Mouse (Mus musculus): ENCODE data around the gene Ldhc.
A peak's percentile ranks its signal among the peaks of the same experiment; 100 is the strongest.

Ldhc gene

DNA sequence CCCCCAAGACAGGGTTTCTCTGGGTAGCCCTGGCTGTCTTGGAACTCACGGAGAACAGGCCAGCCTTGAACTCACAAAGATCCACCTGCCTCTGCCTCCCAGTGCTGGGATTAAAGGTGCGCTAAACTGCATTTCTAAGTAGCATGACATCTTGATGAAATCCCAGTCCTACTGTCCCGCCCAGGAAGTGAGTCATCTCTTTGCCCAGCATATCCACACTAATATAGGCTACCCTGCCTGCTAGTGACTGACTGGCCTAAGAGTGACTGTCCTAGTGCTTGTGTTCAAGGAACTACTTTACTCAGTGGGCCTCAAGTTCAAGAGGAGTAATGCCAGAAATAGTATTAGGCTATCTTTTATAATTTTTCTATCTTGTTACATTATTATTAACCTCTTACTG is 55.4 kb downstream of the Ldhc start:
- no peak for DNase-seq (ENCODE audit: low spot score in 2 of 2)

GRCm38 (mm10) chr7:46918678-46919371 is 57.8 kb downstream of the Ldhc start:
- DNase-seq (ENCODE audit: low spot score in 2 of 2), result no peak

GRCm38 (mm10) chr7:46919551-46920176 is 58.7 kb downstream of the Ldhc start, which contains the start of gene Tsg101:
Gene Tsg101 (minus strand): TSS chr7:46919969.
- DNase-seq (ENCODE audit: low spot score in 2 of 2), result peak; percentile 86 to 87

DNA sequence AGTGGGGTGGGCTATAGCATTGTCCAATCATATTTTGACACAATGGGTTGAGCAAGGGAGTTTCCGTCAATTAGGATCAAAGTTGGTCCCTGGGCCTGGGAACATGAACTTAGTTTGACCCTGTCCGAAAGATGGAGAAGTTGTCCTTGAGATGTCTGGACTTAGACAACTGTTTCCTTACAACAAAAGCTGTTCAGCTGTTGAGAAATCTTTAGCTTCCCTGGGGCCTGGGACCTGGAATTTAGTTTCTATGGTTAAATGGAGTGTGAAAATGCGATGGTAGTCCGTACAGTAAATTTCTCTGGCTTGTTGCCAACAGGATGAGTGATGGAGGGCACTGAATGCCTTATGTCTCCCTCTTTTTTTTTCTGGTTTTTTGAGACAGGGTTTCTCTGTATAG is 61.1 kb downstream of the Ldhc start:
- DNase-seq (ENCODE audit: low spot score in 2 of 2), result no peak

All from right cerebral cortex, postnatal 36 days (tissue).